Mouse (Mus musculus) monocyte, adult 5-6 weeks (primary cell): Measurements from ENCODE around the gene Gipc3. TPM values are rescaled to one million over a fixed set of nuclear protein-coding genes. Genes with fewer than 3 reads are reported as not detected.

ENCODE experiments used
- ATAC-seq: fragments of 153-309, 156-312 bp; replicated peaks from 2 replicates; pipeline ENCODE4 v1.8.0; 2017; ENCODE audit warnings: mild to moderate bottlenecking; ENCODE audit not compliant: low TSS enrichment, insufficient number of reproducible peaks, severe bottlenecking, poor library complexity, low FRiP score
- total RNA-seq: library from RNA; stranded (forward); fragments of 200-1000, 200-491, 200-594 nt; gene quantifications from 3 replicates; pipeline ENCODE4 v1.2.3, GENCODE M21; 2017

The Gipc3 gene
- total RNA-seq, 1 experiment from 2014 or later: not detected

DNA sequence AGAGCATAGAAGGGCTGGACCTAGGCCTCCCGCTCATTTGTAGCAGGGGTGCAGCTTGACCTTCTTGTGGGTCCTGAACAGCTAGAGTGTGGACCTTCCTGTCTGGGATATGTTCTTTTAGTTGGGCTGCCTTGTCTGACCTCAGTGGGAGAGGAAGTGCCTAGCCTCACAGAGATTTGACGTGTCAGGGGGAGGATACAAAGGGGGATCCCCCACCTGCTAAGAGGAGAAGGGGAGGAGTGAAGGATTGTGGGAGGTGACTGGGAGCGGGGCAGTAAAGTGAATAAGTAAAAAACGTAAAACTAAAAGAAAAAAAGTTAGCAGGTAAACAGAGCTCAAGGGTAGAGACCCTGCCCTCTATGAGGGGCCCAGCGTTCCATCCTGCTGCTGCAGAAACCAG lies 33.5 kb downstream of the Gipc3 start:
- ATAC-seq: no peak

DNA sequence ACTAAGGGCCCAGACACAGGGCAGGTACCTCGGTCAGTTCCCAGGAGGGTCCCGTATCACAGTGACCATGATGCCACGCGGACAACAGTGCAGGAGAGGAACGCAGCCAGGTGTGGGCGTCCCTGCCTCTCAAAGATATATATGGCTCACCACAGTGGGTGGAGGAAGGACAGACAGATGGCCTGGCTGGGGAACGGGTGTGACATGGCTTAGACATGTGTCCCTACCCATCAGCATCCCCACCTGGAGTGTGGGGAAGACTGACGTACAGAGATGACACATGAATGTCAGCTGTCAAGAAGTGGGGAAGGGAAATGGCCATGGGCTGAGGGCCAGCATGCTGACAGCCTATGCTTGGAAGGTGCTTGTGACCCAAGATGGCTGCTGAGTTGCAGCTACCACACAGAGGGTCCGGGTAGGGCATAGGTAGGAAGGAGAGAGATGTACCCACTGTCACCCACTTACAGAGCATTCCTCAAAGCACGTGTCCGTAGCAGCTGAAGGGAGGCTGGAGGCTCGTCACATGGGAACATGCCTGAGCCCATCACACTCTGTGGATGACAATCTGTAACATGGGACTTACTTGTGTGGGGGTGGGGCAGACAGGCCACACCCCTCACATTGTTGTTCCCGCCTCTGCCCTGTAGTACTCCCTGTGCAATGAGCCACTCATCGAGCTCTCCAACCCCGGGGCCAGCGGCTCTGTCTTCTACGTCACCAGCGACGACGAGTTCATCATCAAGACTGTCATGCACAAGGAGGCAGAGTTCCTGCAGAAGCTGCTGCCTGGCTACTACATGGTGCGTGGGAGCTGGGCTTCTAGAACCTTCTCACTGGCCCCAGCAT lies 36.0 kb downstream of the Gipc3 start:
- no peak for ATAC-seq

DNA sequence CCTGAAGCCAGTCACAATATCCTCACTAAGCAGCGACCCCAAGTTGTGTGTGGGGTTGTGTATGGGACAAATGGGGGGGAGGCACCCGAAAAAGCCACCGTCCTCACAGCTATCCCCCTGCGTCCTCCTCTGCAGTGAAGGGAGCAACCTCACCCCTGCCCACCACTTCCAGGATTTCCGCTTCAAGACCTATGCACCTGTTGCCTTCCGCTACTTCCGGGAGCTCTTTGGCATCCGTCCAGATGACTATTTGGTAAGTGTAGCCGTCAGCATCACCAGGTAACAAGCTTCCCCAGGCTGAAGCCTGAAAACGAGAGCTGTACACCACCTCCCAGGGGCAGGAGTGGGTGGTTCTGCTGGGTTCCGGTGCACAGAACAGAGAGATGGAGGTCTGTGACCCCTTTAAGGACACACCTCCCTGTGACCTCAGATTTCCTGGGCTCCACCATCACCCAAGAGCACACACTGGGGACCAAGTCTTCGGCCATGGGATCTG lies 36.8 kb downstream of the Gipc3 start:
- ATAC-seq: no peak

DNA sequence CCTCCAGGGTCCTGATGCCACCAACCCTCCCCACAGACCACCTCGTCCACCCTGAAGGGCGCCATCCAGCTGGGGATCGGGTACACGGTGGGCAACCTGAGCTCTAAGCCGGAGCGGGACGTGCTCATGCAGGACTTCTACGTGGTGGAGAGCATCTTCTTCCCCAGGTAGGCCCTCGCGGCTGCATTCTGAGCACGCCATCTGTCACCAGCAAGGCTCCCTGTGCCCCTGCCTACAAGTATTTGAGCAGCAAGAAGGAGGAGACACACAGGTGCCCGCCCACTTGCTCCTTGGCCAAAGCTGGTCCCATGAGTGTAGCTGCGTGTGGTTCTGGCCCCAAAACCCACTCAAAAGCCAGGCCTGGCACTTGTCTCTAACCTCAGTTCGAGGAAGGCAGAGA lies 37.4 kb downstream of the Gipc3 start:
- ATAC-seq: no peak

DNA sequence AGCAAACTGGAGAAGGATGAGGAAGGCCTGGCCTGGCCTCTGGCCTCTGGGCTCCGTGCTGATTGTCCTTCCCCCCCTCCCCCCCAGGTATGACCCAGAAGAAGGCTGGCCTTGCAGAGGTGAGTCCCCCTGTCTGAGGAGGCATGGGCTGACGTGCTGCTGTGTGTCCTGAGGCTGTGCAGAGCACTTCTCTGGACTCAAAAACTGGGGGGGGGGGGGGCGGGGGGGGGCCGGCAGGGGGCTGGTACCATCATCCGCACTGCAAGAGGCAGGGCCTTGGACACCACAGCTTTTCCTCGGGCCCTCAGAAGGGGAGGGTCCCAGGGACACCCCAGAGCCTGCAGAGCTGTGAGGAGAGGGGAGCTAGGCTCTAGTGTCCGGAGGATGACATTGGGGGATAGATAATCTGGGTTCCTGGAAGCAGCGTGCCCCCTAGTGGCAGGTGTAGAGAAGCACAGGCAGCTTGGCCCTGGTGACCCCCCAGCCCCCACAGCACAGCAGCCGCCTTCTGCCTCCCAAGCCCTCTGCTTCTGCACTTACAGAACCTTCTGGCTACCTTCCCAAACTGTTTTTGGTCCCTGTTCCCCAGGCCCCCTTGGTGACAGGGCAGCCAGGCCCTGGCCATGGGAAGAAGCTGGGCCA lies 38.3 kb downstream of the Gipc3 start:
- ATAC-seq: peak; percentile 55

DNA sequence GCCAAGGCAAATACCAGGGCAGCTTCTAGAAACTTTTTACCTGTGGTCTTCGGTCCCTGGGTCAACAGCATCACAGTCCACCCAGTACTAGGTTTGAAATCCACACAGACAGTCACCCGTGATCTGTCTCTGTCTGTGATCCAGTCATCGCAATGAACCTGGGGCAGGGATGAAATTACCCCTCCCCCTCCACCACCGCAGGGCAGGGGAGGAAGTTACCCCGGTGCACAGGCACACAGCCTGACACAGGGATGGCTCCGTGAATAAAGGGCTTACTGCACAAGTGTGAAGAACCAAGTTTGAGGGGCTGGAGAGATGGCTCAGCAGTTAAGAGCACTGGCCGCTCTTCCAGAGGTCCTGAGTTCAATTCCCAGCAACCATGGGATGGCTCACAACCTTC lies 39.3 kb downstream of the Gipc3 start:
- ATAC-seq: 0 out of 2 replicates have a peak, but pooled peaks have one; percentile 25

DNA sequence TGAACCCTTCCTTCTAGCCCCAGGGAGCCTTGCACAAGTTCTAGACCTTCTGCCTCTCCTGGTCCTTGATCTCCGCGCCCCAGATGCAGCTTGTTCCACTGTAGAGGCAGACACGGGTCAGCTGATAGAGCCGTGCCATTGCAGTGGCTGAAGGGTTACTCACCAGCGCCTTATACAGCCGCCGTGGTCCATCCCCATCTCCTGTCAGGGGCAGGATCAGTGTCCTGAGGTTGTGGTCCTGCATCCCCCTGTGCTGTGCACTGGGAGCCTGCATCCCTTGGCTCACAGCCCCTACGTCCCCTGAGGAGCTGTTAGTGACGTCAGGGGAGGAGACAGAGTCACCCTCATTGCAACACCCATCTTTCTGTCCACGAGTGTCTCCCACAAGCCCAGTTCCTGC lies 39.8 kb downstream of the Gipc3 start:
- no peak for ATAC-seq

DNA sequence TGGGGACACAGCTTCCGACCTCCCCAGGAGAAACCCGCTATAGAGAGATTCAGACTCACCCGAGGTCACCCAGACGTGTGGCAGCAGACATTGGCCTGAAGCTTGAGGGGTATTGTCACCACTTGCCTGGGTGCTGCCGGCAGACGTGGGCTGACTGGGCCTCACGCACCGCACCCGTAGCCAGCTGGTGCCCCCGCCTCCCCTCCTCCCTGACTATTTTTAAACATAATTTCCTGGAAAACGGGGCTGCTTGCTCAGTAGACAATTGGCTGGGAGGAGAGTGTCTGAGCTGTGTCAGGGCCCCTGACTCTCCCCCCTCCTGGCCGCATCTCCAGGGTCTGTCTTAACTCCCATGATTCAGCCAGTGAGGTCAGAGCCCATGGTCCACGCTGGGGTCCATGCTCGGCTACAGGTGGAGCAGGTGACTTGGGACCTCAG lies 40.3 kb downstream of the Gipc3 start:
- ATAC-seq: no peak

DNA sequence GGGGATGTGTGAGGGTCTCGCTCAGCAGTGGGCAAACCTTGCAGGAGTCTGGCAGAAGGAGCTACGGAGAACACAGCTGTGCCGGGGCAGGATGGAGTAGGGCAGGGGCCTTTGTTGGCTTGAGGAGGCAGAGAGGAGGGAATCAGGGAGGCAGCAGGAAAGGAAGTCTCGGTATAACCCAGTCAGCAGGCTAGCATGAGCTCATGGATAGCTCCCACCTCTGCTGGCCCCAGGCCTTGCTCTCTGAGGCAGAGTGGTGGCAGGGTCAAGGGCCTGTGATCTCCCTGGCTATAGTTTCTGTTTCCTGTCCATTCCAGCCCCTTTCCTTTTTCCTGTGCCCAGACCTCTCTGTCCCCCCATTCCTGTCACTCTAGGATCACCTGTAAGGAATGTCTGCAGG lies 40.8 kb downstream of the Gipc3 start:
- ATAC-seq: no peak

DNA sequence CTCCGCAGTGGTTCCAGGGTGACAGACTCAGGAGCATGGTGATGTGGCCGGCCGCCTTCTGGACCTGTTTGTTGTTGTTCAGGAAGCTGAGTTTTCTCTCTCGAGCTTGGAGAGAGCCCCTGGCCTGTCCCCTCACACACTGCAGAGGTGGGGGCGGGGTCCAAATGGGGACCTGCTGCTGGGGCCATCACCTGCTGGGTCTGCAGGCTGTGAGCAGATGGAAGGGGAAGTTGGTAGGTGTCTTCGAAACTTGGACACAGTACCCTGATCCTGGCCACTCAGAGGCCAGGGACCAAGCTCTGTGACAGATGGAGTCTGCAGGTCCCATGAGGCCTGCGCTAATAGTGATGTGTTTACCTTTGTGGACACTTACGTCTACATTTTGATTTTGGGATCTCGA lies 41.7 kb downstream of the Gipc3 start:
- ATAC-seq: no peak

DNA sequence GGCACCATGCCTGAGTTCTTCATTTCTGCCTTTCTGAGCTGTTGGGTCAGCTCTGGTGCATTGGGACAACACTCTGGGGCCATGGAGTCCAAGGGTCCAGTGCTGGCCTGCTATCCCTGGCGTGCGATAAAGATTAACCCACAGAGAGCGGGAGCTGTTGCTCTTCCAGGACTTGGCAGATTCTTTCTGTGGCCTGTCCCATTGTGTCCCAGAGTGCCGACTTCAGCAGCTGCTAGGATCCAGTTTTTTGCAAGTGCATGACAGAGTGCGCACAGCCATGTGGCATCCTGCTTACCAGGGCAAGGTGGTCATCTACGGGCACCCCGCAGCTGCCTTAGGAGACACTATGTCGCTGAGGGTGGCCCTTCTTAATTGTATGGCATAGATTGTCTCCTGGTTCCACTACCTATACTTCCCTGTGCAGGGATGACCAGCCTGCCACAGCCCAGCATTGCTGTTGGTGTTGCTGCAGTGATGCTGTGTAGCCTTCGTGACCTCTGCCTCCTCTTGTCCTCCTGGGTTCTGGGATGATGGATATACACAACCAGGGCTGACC lies 42.6 kb downstream of the Gipc3 start:
- ATAC-seq: no peak

DNA sequence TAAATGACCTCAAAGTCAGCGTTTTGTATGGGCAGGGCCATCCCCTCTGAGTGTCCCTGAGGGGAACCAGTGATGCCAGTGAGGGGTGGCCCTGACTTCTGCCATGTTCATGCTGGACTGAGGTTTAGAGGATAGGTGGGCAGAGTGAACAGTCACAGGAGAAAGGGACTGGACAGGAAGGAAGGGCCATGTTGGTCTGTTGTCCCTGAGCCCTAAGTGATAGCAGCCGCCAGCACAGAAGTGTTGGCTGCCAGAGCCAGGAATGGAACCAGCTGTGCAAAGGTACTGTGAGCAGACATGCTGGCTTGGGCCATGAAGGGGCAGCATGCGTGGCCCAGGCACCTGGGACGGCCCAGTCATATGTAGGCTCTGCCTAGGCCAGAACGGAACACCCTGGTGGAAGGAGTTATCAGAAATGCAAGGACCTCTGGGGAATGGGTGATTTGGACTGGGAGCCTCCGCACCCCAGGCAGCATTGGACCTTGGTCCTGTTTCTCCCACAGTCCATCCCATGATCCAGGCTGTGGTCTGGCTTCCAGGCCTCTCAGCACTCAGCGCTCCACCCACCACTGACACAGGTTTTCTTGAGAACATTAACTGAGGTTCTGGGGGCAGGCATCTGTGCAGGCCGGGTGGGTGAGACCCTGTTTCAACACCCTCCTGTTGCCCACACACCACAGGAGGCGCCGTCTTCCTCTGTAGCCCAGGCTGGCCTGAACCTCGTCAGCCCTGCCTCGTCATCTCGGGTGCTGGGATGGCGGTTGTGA lies 43.3 kb downstream of the Gipc3 start:
- ATAC-seq: no peak

DNA sequence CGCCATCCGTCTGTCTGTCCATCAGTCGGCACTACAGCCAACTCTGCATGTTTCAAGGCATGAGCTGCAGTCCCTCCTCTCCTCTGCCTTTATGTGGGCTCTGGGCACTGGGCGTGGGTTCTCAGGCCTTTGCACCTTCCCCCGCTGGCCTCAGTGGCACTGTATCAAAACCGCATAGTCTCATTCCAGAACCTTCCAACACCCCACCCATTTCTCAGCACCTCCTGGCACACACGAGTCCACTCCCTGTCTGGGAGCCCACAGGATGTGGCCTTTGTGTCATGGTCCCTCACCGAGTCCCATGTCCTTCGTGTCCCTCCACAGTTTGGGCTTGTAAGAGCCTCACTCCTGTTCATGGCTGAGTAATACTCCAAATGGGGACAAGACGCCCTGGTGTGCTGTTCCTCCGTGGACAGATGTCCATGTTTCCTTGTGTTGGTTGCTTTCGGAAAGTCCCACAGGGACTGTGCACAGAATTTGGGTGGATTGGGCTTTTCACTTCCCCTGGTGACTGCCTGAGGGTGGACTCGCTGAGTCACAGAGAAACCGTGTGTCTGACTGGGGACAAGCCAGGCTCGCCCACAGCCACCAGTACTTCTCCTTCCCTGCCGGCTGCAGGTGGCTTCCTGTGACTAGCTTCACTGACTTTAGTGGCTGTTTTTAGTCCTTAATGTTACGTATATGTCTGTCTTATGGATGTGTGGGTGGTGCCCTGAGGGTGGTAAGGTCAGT lies 44.5 kb downstream of the Gipc3 start:
- peak; percentile 60 for ATAC-seq

DNA sequence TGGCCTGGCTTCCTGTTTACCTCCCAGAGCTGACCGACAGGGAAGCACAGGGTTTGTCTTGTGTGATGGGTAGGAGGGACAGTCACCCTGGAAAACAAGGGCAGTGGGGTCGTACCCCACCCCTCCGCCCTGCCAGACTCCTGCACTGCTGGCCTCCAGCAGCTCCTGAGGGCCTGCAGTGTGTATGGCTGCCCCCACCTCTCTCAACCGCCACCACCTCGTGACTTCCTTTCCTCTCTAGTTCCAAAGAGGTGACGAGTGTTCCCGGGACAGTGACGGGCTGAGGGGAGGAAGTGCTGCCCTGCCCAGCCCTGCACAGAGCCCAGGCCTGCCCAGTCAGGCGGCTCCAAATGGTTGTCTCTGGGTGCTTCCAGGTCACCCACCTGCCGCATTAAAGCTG lies 45.2 kb downstream of the Gipc3 start:
- ATAC-seq: peak; percentile 46

DNA sequence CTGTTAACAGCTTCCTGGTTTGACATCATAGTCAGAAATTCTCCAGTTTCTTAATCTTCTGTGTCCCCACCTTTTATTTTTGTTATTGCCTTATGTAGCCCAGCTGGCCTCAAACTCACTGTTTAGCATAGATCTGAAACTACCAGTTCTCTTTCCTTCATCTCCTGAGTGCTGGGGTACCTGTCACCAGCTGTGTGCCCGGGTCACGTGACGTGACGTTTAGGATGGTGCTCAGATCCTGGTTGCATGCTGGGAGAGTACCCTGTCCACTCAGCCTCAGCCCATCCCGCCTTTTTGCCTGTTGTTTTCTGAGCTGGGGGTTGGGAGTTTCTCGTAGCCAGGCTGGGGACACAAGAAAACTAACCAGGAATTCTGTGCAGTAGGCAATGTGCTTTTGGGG lies 45.8 kb downstream of the Gipc3 start:
- no peak for ATAC-seq

DNA sequence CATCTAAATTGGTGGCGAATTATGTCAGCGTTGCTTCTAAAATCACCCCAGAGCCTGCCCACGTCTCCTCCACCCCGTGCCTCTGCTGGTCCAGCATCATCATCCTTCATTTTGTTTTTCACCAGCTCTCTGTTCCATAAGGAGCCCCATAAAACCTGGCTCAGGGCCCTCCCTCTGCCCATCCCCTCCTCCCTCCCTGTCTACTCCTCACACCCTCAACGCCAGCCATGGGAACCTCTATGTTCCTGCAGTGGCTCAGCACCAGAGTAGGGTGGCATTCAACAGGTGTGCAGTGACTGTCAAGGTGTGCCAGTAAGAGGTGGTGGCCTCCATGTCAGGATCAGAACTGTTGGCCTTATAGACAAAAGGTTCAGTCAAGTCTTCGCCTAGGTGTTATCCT lies 47.9 kb downstream of the Gipc3 start:
- no peak for ATAC-seq

DNA sequence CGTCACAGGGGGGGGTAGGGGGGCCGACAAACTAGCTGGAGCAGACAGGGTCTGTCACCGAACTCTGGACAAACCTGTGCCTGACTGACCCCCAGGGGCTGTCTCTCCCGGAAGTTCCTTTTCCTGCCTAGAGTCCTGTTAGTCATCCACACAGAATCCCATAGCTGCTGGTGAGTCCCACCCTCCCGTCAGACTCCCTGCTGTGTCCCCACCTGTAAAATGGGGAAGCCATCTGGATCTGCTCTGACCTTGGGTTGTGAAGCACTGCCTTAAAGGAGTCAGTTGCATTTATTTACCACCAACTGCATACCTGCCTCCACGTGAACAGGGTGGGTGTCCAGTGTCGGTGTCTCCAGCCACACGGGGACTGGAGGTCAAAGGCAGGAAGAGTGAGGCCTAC lies 48.6 kb downstream of the Gipc3 start:
- no peak for ATAC-seq

DNA sequence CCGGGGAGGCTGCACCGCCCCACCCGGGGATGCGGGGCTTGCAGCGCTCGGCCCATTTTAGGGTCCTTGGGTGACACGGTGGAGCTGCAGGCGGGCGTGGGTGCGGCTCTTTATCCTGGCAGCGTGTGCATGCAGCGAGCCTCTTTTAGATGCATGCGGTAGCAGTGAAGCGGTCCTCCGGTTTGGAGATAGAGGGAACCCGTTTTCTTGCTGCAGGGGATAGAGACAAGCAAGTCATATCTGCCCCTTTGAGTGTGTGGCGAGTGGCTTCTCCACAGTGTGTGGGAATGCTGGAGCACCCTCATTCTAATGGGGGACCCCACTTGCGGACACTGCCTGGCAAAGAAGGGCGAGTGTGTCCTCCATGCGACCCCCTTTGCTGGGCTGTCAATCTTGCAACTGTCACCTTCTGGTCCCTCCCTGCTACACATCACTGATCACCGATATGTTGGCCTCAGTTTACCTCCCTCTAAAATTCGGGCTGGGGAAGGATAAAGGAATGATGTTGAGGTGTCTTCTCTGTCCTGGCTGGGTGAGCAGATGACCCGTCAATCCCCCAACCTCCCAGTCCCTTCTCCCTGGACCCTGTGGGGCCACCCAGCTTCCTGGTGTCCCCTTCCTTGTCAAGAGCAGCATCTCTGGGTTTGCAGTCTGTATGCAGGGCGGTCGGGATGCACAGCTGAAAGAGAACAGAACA lies 49.6 kb downstream of the Gipc3 start:
- ATAC-seq: no peak
